Mouse (Mus musculus): ENCODE measurements around the gene Pdpk1. TPM values are rescaled to one million over a fixed set of nuclear protein-coding genes. Genes with fewer than 3 reads are reported as not detected.
"Not testable (repeated sequence)": the region's sequence is repeated elsewhere in the genome, so short reads cannot be mapped to it uniquely, and the experiment has no call there.

The Pdpk1 gene
- polyA plus RNA-seq, 1 experiment from 2014 or later, result 39.2 TPM

- DNase-seq (ENCODE audit: low spot score), result no peak
- no peaks in the 10 kb centered on the region for H3K4me1 ChIP-seq (replicated peaks; ENCODE audit: control insufficient read depth, insufficient read depth, low read length)
- no peaks in the 10 kb centered on the region for H3K27me3 ChIP-seq (replicated peaks; ENCODE audit: control insufficient read depth, insufficient read depth, low read length)
- whole genome bisulfite sequencing, result 84% methylated on average over 3 of the region's 3 CpGs
- H3K9ac ChIP-seq (ENCODE audit: low read length), result no peak overlapping the region
- no peak overlapping the region for H3K4me2 ChIP-seq (ENCODE audit: low read length)
- no peak overlapping the region for H3K4me3 ChIP-seq (ENCODE audit: low read depth, low read length)
- H3K9me3 ChIP-seq (ENCODE audit: control insufficient read depth, low read length), result no peaks in the 10 kb centered on the region
- H3K36me3 ChIP-seq (ENCODE audit: control insufficient read depth, insufficient read depth, low read length), result no peaks in the 10 kb centered on the region
- no peak for ATAC-seq (replicated peaks; ENCODE audit: low FRiP score, low TSS enrichment, low read depth)
- no peak overlapping the region for H3K27ac ChIP-seq (ENCODE audit: low read depth)
Measured at GRCm38 (mm10) chr17:24126801-24127200, 23.9 kb downstream of the Pdpk1 start.

DNA sequence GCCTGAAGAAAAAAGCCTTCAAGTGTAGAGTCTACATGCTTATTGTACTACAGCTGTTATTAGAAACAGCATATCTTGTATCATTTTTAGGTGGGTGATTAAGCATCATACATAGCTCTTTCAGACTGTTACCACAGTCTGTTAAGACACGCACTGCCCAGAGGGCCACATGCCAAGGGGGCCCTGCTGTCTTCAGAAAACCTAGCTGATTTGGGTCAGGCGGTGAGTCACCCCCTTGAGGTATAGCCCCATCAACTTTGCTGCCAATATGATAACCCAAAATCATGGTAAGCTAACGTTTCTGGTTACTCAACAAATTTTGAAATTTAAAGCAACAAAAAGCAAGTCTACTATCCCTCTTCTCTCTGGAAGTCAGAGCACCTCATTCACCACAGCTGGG lies 31.3 kb downstream of the Pdpk1 start:
- no peaks in the 10 kb centered on the region for H3K4me1 ChIP-seq (replicated peaks; ENCODE audit: control insufficient read depth, insufficient read depth, low read length)
- H3K27me3 ChIP-seq (replicated peaks; ENCODE audit: control insufficient read depth, insufficient read depth, low read length), result no peaks in the 10 kb centered on the region
- no peaks in the 10 kb centered on the region for H3K36me3 ChIP-seq (ENCODE audit: control insufficient read depth, insufficient read depth, low read length)
- H3K4me2 ChIP-seq (ENCODE audit: low read length), result no peak overlapping the region
- no peaks in the 10 kb centered on the region for H3K9me3 ChIP-seq (ENCODE audit: control insufficient read depth, low read length)
- no peak overlapping the region for H3K4me3 ChIP-seq (ENCODE audit: low read depth, low read length)
- WGBS, result 87% methylated on average over 3 of the region's 3 CpGs
- no peak overlapping the region for H3K9ac ChIP-seq (ENCODE audit: low read length)
- H3K27ac ChIP-seq (ENCODE audit: low read depth), result no peak overlapping the region
- ATAC-seq (replicated peaks; ENCODE audit: low FRiP score, low TSS enrichment, low read depth) (no peak), DNase-seq (ENCODE audit: low spot score) (no peak)

DNA sequence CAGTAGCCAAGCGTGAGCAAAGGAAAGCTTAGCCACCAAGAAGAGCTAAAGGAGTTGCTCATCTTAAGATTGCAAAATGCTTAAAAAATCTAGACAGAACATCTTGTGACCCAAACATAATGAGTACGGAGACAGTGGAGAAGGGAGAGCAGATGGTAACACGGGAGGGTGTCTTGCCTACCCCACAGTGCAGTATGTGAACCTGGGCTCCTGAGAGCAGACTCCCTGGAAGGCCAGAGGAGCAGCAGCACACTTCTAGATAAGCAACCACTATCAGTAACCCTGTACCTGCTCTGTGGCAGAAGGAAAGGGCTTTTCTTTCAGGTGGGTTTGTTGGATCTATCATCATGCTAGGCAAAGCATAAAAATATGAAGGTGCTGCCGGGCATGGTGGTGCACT lies 37.7 kb downstream of the Pdpk1 start:
- no peaks in the 10 kb centered on the region; the same call in 1 of the 2 replicates for H3K4me1 ChIP-seq (replicated peaks; ENCODE audit: control insufficient read depth, insufficient read depth, low read length)
- no peak overlapping the region for H3K9ac ChIP-seq (ENCODE audit: low read length)
- 90% methylated on average over 4 of the region's 4 CpGs for WGBS
- H3K27ac ChIP-seq (ENCODE audit: low read depth), result no peak overlapping the region
- H3K36me3 ChIP-seq (ENCODE audit: control insufficient read depth, insufficient read depth, low read length), result peaks cover 29% of the 10 kb centered on the region
- H3K9me3 ChIP-seq (ENCODE audit: control insufficient read depth, low read length), result no peaks in the 10 kb centered on the region
- DNase-seq (ENCODE audit: low spot score) (no peak), ATAC-seq (replicated peaks; ENCODE audit: low FRiP score, low TSS enrichment, low read depth) (no peak)
- no peaks in the 10 kb centered on the region for H3K27me3 ChIP-seq (replicated peaks; ENCODE audit: control insufficient read depth, insufficient read depth, low read length)
- H3K4me2 ChIP-seq (ENCODE audit: low read length), result no peak overlapping the region
- no peak overlapping the region for H3K4me3 ChIP-seq (ENCODE audit: low read depth, low read length)

GRCm38 (mm10) chr17:24111256-24111655 lies 39.5 kb downstream of the Pdpk1 start:
- Histone ChIP-seq H3K4me2 (ENCODE audit: low read length) (no peak overlapping the region), H3K27me3 (replicated peaks; ENCODE audit: control insufficient read depth, insufficient read depth, low read length) (no peaks in the 10 kb centered on the region), H3K4me1 (replicated peaks; ENCODE audit: control insufficient read depth, insufficient read depth, low read length) (no peaks in the 10 kb centered on the region; the same call in 1 of the 2 replicates), H3K9me3 (ENCODE audit: control insufficient read depth, low read length) (no peaks in the 10 kb centered on the region), H3K36me3 (ENCODE audit: control insufficient read depth, insufficient read depth, low read length) (peaks cover 46% of the 10 kb centered on the region), H3K9ac (ENCODE audit: low read length) (no peak overlapping the region), H3K27ac (ENCODE audit: low read depth) (no peak overlapping the region), H3K4me3 (ENCODE audit: low read depth, low read length) (no peak overlapping the region)
- WGBS, result 75% methylated on average over 1 of the region's 1 CpGs
- no peak for ATAC-seq (replicated peaks; ENCODE audit: low FRiP score, low TSS enrichment, low read depth)
- no peak for DNase-seq (ENCODE audit: low spot score)

DNA sequence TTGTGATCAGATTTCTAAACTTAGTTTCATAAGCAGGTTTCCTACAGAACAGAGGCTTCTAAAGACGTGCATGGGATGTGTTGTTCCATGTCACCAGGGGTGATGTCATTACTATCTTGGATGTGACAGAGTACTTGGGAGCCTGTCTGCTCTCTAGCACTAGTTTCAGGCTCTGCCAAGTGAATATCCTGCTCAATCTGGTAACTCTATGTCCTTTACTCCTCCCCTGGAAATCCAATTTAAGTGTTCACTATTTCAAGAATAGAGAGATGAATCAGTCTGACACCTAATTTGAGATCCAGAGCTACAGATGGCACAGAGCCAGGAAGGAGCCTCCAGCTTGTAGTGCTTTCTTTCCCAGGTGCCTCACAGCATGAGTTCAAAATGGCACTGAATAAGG lies 41.8 kb downstream of the Pdpk1 start:
- WGBS, result 68% methylated on average over 1 of the region's 1 CpGs
- DNase-seq (ENCODE audit: low spot score) (no peak), ATAC-seq (replicated peaks; ENCODE audit: low FRiP score, low TSS enrichment, low read depth) (no peak)
- H3K4me3 ChIP-seq (ENCODE audit: low read depth, low read length), result no peak overlapping the region
- no peaks in the 10 kb centered on the region; the same call in 1 of the 2 replicates for H3K4me1 ChIP-seq (replicated peaks; ENCODE audit: control insufficient read depth, insufficient read depth, low read length)
- no peak overlapping the region for H3K9ac ChIP-seq (ENCODE audit: low read length)
- no peak overlapping the region for H3K27ac ChIP-seq (ENCODE audit: low read depth)
- no peaks in the 10 kb centered on the region for H3K27me3 ChIP-seq (replicated peaks; ENCODE audit: control insufficient read depth, insufficient read depth, low read length)
- no peaks in the 10 kb centered on the region for H3K9me3 ChIP-seq (ENCODE audit: control insufficient read depth, low read length)
- H3K36me3 ChIP-seq (ENCODE audit: control insufficient read depth, insufficient read depth, low read length), result peaks cover 62% of the 10 kb centered on the region
- no peak overlapping the region for H3K4me2 ChIP-seq (ENCODE audit: low read length)

GRCm38 (mm10) chr17:24105111-24105510 lies 45.6 kb downstream of the Pdpk1 start:
- H3K4me1 ChIP-seq (replicated peaks; ENCODE audit: control insufficient read depth, insufficient read depth, low read length), result no peaks in the 10 kb centered on the region
- H3K27ac ChIP-seq (ENCODE audit: low read depth), result no peak overlapping the region
- peaks cover 75% of the 10 kb centered on the region for H3K36me3 ChIP-seq (ENCODE audit: control insufficient read depth, insufficient read depth, low read length)
- no peaks in the 10 kb centered on the region for H3K9me3 ChIP-seq (ENCODE audit: control insufficient read depth, low read length)
- H3K4me3 ChIP-seq (ENCODE audit: low read depth, low read length), result no peak overlapping the region
- no peak overlapping the region for H3K9ac ChIP-seq (ENCODE audit: low read length)
- ATAC-seq (replicated peaks; ENCODE audit: low FRiP score, low TSS enrichment, low read depth) (no peak), DNase-seq (ENCODE audit: low spot score) (no peak)
- no peaks in the 10 kb centered on the region for H3K27me3 ChIP-seq (replicated peaks; ENCODE audit: control insufficient read depth, insufficient read depth, low read length)
- WGBS, result 80% methylated on average over 2 of the region's 2 CpGs
- no peak overlapping the region for H3K4me2 ChIP-seq (ENCODE audit: low read length)

GRCm38 (mm10) chr17:24098354-24098753 lies 52.4 kb downstream of the Pdpk1 start:
- WGBS, result 89% methylated on average over 4 of the region's 4 CpGs
- Histone ChIP-seq H3K4me3 (ENCODE audit: low read depth, low read length) (no peak overlapping the region), H3K4me1 (replicated peaks; ENCODE audit: control insufficient read depth, insufficient read depth, low read length) (no peaks in the 10 kb centered on the region), H3K9me3 (ENCODE audit: control insufficient read depth, low read length) (no peaks in the 10 kb centered on the region), H3K27me3 (replicated peaks; ENCODE audit: control insufficient read depth, insufficient read depth, low read length) (no peaks in the 10 kb centered on the region), H3K9ac (ENCODE audit: low read length) (no peak overlapping the region), H3K36me3 (ENCODE audit: control insufficient read depth, insufficient read depth, low read length) (peaks cover 39% of the 10 kb centered on the region), H3K27ac (ENCODE audit: low read depth) (no peak overlapping the region), H3K4me2 (ENCODE audit: low read length) (no peak overlapping the region)
- ATAC-seq (replicated peaks; ENCODE audit: low FRiP score, low TSS enrichment, low read depth), result no peak
- no peak for DNase-seq (ENCODE audit: low spot score)

- WGBS, result 96% methylated on average over 1 of the region's 1 CpGs
- peaks cover 70% of the 10 kb centered on the region for H3K36me3 ChIP-seq (ENCODE audit: control insufficient read depth, insufficient read depth, low read length)
- H3K9me3 ChIP-seq (ENCODE audit: control insufficient read depth, low read length), result no peaks in the 10 kb centered on the region
- H3K27ac ChIP-seq (ENCODE audit: low read depth), result no peak overlapping the region
- no peak overlapping the region for H3K4me3 ChIP-seq (ENCODE audit: low read depth, low read length)
- no peak for ATAC-seq (replicated peaks; ENCODE audit: low FRiP score, low TSS enrichment, low read depth)
- H3K4me1 ChIP-seq (replicated peaks; ENCODE audit: control insufficient read depth, insufficient read depth, low read length), result no peaks in the 10 kb centered on the region
- no peak overlapping the region for H3K4me2 ChIP-seq (ENCODE audit: low read length)
- H3K9ac ChIP-seq (ENCODE audit: low read length), result no peak overlapping the region
- H3K27me3 ChIP-seq (replicated peaks; ENCODE audit: control insufficient read depth, insufficient read depth, low read length), result no peaks in the 10 kb centered on the region
- DNase-seq (ENCODE audit: low spot score), result no peak
Measured at GRCm38 (mm10) chr17:24090575-24090974, 60.1 kb downstream of the Pdpk1 start.

DNA sequence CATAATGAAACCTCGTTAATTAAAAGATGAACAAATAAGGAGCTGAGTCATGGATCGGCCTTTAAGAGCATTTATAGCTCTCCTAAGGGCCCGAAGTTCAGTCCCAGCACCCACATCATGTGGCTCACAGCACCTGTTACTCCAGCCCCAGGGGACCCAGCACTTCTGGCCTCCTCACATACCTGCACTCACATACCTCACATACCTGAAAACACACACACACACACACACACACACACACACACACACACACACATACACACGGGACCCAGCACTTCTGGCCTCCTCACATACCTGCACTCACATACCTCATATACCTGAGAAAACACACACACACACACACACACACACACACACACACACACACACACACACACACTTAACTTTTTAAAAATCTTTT lies 64.3 kb downstream of the Pdpk1 start:
- H3K4me3 ChIP-seq (ENCODE audit: low read depth, low read length); H3K9ac ChIP-seq (ENCODE audit: low read length); H3K27ac ChIP-seq (ENCODE audit: low read depth); H3K4me2 ChIP-seq (ENCODE audit: low read length); ATAC-seq (replicated peaks; ENCODE audit: low FRiP score, low TSS enrichment, low read depth); H3K27me3 ChIP-seq (replicated peaks; ENCODE audit: control insufficient read depth, insufficient read depth, low read length); H3K4me1 ChIP-seq (replicated peaks; ENCODE audit: control insufficient read depth, insufficient read depth, low read length); H3K9me3 ChIP-seq (ENCODE audit: control insufficient read depth, low read length); DNase-seq (ENCODE audit: low spot score): not testable (repeated sequence)
- H3K36me3 ChIP-seq (ENCODE audit: control insufficient read depth, insufficient read depth, low read length), result peaks cover 64% of the 10 kb centered on the region
- 84% methylated on average over 4 of the region's 4 CpGs for WGBS
